Mouse (Mus musculus): ENCODE results near the gene Ptov1.

Ptov1 gene

GRCm38 (mm10) chr7:44814952-44815553 is 54.5 kb downstream of the Ptov1 start:
- no peak for DNase-seq (ENCODE audit: low read depth, low spot score)

- no peak for DNase-seq (ENCODE audit: low read depth, low spot score)
These were observed 55.2 kb downstream of the Ptov1 start for GRCm38 (mm10) chr7:44814423-44814822.

- DNase-seq (ENCODE audit: low read depth, low spot score), result no peak
These were observed 55.6 kb downstream of the Ptov1 start for GRCm38 (mm10) chr7:44813985-44814384.

All from skeletal muscle tissue, adult 2 months (tissue).